Mouse (Mus musculus): ENCODE results near the gene Srbd1.

GRCm38 (mm10) chr17:85986624-85987023, 158.4 kb downstream of the Srbd1 start:
- no peak for TF ChIP-seq CTCF (IDR thresholded peaks at IDR 0.05; ENCODE audit: borderline replicate concordance, insufficient read depth, low read length)
- TF ChIP-seq POLR2A (IDR thresholded peaks at IDR 0.05; ENCODE audit: low read depth, low read length) = no peak
